Mouse (Mus musculus) E14TG2a.4 (cell line): ENCODE measurements around the gene Gm37240.

Experiments used
- CTCF ChIP-seq: conservative IDR thresholded peaks from 2 replicates; pipeline ENCODE4 v1.5.1; 2014; ENCODE audit warnings: low read length
- NANOG ChIP-seq: IDR thresholded peaks from 2 replicates; pipeline ENCODE4 v1.6.1; 2014; ENCODE audit warnings: borderline replicate concordance, low read length, mixed read lengths
- POU5F1 ChIP-seq: IDR thresholded peaks from 2 replicates; pipeline ENCODE4 v1.6.1; 2014; ENCODE audit warnings: low read length, borderline replicate concordance

GRCm38 (mm10) chr3:85311176-85311575, 576.1 kb downstream of the Gm37240 start:
- TF ChIP-seq CTCF = no peak
- no peak for TF ChIP-seq POU5F1
- TF ChIP-seq NANOG = no peak
